Mouse (Mus musculus) hindlimb bud, embryonic 11.5 days (tissue): ENCODE results near the gene Vwa3a.
"Not testable (repeated sequence)": the region's sequence is repeated elsewhere in the genome, so short reads cannot be mapped to it uniquely, and the experiment has no call there.

Source experiments
- DNase-seq: peaks from one replicate; pipeline ENCODE4 v3.0.0-alpha.2; 2012; ENCODE audit warnings: low read depth, low spot score; ENCODE audit errors: extremely low spot score

The Vwa3a gene

DNA sequence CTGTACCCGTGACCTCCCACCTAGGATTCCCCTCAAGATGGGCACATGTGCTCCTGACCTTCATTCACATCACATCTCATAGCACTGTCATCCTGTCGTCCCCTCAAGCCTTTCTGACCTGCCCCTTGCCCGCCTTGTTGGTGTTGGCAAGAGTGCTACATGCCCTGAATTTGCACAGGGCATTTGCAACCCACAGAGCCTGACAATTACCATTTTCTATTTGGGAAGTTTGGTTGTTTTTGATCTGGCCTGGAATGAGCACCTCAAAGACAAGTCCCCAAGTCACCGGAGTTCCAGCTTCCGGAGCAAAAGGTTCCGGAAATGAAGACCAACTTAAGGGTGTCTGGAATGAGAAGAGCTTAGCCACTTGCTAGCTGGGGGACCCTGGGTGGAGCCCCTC, at the start of gene Vwa3a:
Gene Vwa3a (plus strand): TSS at position 301 of the 400 bp plus-strand sequence.
- DNase-seq, result no peak

DNA sequence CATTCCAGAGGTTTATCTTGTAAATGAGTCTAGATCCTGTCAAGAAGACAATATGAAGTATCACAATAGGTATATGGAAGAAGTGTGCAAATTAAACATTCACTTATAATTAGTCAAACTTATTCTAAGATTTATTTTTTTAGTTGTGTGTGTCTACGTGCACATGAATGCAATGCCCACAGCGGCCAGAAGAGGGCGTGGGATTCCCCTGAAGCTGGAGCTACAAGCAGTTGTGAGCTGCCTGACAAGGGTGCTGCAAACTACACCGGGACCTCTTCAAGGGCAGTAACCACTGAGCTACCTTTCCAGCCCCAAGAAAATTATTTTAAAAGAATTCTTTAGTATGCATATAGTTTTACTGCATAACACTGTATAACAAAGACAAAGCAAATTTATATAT, 48.5 kb upstream of the Vwa3a start:
- DNase-seq, result no peak

DNA sequence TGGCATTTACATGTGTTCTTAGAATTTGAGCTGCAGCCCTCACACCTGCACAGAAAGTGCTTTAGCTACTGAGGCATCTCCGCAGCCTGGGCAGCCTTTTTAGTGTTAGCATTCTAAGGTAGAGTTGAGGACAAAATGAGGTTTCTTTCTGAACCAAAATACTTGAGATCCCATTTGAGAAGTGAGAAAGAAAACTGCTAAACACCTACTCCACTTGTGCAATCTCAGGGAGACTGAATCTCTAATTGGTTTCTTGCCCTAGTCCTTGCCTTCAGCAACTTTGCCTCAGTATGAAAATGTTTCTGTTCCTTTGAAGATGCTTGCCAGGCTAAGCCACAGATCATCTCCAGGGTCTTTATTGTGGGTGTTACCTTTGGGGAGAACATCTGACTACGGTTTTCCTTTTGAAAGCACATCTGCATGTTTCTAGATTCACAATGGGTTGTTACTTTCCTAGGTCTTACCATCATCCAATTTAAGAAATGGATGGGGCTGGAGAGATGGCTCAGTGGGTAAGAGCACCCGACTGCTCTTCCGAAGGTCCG, 45.2 kb upstream of the Vwa3a start:
- no peak for DNase-seq

DNA sequence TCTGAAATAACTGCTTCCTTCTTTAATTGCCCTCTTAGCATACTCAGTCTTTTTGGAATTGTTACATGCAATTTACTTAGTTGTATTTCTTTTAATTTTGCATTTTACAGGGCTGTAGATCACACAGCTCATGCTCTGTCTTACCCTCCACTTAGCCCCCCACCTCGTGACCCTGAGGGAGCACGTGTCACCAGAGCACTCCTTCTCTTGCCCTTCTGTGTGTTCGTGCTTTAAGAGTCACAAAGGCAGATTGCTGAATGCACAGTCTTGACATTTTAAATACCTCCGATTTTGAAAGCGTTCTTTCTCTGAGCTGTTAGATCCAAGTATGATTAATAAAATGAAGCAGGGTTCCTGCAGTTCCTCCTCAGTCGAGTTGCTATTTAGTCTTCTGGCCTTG, 43.9 kb upstream of the Vwa3a start:
- no peak for DNase-seq

DNA sequence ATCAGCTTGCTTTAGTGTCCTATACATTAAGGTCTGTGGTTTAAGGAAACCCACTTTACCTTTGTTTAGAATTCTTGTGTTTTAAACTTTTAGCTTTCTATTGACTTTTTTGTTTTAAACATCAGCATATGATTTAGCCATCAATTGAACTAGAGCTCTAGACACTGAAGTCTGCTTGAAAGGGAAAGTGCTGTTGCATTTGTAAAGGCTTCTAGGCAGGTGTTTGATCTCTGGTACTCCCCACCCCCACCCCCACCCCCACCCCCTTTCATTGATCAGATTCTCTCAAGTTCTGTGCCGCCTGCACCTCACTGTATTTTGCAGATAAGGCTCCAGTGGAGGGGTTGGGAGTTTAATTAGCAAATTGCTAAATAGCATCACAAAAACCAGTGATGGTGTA, 43.5 kb upstream of the Vwa3a start:
- no peak for DNase-seq

DNA sequence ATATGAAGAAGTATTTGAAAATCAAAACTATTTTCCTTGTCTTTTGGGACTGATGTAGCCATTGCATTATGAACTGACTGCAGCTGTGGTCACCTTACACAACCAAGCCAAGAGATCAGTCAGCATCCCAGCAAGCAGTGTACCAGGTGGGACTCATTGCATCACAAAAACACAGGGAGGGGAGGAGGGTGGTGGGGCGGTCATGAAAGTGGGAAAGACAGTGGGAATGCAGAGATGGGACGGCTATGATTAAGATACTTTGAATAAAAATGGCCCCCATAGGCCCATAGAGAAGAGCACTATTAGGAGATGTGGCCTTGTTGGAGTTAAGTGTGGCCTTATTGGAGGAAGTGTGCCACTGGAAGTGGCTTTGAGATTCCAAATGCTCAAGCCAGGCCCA, 42.8 kb upstream of the Vwa3a start:
- no peak for DNase-seq

DNA sequence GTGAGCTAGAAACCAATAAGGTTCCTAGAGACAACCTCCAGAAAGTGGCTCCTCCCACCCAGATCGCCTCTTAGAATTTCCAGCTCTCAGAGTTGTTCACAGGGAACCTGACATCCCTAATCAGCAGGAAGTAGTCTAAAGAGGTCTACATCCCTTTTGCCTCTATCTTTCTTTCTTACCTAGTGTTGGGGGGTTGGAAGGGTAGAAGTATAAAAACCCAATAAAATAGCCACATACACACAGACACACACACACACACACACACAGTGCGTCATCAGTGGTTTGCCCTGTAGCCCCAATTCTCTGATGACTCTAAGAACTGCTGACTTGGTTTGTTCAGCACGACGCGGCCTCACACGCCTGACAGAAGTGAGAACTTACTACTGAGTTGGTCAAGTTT, 39.5 kb upstream of the Vwa3a start:
- DNase-seq, result no peak

DNA sequence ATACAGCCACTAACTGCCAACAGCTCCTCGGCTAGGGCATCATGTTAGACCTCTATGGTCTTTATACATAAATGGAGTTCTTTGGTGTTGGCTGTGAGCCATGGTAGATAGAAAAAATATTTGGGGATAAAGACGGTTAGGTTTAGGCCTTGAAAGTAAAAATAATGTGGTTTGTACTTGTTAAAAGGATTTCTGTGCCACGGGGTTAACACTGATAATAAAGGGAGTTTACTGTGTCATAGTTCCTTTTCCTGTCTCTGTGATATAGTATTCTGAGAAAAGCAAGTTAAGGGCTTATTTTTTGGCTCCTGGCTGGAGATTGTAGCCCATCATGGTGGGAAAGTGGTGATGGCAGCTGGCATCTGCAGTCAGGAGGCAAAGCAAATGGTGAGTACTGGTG, 35.2 kb upstream of the Vwa3a start:
- DNase-seq, result no peak

DNA sequence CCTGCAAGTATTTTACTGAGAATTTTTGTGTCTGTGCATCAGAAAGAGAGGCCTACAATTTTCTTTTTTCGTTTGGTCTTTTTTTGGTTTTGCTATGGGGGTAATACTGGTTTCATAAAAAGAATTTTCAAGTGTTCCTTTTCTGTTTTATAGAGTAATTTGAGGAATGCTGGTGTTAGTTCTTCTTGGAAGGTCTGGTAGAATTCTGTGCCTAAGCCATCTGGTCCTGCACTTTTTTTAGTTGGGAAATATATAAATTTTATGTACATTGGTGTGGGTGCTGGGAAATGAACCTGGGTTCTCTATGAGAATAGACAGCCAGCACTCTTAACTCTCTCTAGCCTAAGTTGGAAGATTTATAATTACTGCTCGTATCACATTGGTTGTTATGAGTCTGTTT, 27.0 kb upstream of the Vwa3a start:
- DNase-seq, result no peak

DNA sequence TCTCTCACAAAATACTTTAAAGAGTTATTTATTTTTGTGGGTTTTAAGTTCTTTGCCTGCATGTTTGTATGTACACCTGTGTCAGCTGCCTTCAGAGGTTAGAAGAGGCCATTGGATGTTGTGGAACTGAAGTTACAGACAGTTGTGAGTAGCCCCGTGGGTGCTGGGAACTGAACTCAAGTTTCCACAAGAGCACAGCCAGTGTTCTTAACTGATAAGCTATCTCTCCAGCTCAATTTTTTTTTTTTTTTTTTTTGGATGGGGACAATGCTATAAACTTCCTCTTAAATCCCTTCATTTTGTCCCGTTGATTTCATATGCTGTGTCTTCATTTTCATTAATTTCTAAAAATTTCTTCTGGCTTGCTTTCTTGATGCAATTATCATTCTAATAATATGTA, 25.9 kb upstream of the Vwa3a start:
- no peak for DNase-seq

DNA sequence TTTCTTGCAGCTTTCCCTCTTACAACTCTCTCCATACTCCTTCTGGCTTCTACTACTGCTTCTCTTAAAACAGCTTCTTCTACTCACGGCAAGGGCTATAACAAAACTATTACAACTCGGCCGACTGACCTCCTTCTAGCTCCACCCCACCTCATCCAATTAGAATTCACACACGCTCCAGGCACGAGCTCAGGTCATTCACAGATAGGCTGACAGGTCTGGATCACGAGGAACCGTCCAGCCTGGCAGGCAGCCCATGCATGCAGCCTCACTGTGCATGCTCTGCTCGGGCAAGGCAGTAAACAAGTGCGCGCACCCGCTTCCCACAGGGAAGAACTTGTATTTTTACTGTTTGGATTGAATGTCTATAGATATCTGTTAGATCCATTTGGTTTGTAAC, 25.2 kb upstream of the Vwa3a start:
- not testable (repeated sequence) for DNase-seq

DNA sequence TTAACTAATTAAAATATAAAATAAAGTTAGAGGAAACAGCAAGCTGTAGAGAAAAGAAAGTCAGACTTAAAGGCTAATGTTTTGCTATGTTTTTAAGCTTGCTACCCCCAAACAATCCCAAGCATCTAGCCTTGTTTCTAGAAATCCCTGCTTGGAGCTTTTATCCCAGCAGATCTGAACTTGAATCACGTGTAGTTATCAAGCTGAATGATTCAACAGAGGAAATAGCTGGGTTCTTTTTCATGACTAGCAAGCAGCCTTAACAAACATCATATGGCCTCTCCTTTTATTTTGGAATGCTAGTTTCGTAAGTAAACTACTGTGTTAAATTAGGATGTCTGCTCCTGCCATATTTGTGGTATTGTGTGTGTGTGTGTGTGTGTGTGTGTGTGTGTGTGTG, 21.9 kb upstream of the Vwa3a start:
- DNase-seq, result no peak

DNA sequence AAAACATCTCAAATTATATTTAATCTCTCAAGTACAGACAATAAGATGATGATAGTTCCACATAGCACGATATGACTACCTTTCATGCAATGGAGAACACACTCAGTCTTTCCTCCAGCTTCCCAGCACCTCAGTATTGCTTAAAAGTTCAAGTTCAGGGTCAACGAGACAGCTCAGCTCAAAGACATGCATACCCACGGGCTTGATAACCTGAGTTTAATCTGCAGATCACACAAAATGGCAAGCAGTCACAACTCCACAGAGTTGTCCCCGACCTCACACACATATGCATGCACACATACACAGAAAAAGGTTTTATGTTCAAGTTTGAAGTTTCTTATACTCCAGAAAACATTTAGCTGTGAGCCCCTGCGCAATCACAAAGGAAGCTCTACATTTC, 18.1 kb upstream of the Vwa3a start:
- DNase-seq, result no peak

DNA sequence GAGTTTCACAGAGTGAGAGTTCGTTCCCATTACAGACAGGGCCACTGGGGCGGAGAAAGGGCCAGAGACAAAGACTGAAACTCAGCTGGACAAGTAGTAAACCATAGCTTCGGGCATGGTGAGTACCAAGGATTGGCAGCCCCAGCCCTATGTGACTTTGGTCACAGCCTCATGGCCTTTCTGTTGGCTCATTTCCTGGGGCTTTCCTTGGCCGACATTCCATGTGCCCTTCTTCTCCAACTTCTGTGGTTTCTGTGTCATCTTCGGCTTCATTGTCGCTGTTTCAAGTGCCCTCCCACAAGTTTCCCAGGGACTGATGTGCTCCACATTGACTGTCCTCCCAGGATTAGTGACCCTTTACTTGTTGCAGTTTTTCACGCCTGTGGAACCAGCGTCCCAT, 17.7 kb upstream of the Vwa3a start:
- no peak for DNase-seq

DNA sequence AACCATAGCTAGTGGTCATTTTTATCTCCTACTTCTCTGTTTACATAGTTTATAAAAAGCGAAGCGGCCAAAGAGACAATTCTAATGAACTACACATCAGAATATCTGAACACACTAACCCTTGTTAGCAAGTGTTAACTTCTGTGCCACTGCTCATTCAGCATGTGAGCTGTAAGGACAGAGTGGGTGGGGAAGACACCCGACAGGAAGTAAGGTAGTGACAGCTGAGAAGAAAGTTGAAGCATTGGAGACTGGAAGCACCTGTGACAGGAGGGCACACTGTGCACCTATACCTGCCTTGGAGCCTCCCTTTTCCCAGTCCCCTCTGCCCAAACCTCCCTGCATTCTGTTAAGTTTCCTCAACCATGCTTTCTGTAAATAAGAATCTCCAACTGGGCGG, 17.1 kb upstream of the Vwa3a start:
- DNase-seq, result no peak

DNA sequence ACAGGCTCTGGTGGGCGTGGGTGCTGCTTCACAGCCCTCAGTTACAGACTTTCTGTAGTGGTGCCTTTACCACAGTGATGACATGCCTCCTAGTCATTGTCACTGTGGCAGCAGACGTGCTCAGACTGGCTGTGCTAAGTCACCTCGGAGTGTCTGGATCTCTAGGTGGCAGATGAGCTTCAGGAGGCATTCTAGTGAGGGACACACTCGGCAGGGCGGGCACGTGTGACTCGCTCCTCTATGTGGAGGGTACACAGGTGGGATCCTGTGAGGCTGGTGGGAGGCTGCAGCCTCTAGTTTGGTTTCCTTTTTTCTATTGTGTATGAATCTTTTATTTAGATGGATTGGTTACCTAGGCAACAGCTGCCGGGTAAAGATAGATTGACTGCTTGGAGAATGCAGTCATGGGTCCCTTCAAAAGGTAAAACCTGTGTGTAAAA, 16.3 kb upstream of the Vwa3a start:
- no peak for DNase-seq

DNA sequence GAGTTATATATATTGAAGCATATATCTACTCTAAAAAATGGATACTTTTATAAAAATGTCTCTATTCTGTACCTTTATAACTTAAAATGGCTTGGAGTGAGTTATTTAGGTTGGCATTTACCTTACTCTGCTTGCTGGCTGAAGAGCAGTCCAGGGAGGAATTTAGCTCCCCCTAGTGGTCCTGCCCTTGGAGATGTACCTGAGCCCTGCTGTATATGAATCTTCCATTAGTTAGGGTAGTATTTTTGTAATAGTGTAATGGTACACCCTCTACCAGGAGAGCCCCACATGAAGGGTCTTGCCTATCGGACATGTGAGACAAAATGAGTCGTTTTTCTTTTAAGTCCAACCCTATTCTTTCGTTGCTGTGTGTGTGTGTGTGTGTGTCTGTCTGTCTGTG, 11.5 kb upstream of the Vwa3a start:
- no peak for DNase-seq

DNA sequence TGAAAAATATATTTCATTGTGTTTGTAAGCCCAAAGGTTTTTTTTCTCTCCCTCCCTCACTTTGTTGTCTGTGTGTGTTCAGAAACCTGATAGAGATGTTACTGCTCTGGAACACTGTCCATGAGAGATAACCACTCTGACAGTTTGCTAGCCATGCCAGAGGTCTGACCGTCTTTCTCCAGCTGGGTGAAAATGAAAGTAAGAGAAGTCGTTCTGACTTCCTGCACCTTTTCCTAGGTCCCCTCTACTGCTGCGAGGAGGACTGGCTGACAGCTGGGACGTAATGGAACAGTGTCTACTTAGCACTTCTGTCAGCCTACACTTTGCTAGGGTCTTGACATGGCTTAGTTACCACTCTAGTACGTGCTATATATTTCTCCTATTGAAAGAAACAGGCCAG, 9.5 kb upstream of the Vwa3a start:
- no peak for DNase-seq

DNA sequence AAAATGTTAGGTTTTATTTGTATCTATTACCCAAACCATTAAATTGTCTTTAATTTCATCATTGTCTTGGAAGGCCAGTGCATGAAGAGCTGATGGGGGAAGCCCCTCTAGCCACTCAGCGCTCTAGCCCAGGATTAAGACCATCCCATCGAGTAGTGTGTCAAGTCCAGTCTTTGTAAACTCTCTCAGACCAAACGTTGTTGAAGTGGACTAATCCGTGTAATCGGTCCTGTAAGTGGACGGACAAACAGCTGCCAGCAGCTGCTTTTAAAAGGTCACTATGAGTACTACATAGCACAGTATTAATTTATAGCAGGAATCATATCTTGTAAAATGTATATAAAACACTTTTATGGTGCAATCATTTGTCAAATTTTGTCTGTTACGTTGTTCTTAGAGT, 6.2 kb upstream of the Vwa3a start:
- DNase-seq, result no peak

DNA sequence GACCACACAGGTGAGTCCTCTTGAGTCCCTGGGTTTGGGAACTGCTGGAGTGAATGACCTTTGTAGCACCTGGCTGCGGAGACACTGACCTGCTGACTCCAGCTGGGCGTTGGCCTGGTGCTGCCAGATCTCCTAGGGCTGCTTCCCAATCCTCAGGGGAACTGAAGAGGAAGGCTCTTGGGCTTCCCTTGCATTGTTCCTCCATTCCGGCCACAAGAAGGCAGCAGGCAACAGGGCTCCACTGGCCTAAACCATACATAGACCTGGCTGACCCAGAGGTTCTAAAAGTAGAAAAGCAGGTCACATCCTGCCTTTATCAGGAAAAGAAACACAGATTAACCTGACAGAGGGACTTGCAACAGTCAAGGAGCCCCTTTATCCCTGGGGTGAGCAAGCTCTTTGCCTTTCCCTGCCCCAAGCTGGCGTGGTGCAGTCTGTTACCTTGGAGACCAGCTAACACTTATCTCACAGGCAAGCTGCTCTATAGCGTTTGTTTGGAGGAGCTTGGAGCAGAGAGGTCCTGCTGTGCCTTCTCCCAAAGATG, 512 bp downstream of the Vwa3a start:
- DNase-seq, result no peak

DNA sequence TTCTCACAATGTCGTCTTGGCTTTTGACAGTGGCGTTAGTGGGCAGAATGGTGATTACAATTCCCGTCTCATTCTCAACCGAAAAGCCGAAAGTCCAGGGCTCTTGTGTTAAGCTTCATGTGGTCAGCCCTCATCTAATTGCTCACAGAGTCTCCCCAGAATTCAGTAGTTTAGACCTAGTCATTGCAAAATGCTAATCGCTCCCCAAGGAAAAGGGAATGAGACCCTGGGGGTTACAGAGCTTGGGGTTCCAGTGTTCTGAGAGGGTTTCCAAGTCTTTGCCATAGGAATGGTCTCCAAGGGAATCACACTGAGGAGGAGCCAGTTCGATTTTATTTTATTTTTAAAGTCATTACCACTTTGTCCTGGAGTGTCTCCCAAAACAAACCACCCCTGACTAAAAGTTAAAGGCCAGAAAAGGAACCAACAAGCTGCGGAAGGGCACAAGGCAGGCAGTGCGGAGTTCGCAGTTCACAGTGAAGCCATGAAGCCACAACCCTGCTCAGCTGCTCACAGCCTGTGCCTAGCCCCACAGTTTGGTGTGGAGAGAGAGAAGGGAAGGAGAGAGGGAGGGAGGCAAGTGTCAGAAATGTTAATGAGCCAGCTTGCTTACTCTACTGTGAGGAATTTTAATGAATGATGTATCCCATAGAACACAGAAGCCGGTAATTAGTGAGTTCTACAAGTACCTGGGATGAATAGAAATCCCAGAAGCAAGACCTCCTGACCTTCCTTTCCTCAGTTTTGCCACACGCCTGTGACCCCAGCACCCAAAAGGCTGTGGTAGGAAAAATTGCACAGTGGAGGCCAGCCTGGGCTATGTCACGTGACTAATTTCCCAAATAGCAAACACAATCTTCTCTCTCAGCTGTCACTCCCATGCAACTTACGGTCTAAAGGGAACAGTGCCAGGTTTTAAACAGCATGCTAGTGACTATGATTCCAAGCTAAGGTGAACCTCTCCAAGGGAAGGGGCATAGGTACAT, 4.5 kb downstream of the Vwa3a start:
- DNase-seq, result no peak

DNA sequence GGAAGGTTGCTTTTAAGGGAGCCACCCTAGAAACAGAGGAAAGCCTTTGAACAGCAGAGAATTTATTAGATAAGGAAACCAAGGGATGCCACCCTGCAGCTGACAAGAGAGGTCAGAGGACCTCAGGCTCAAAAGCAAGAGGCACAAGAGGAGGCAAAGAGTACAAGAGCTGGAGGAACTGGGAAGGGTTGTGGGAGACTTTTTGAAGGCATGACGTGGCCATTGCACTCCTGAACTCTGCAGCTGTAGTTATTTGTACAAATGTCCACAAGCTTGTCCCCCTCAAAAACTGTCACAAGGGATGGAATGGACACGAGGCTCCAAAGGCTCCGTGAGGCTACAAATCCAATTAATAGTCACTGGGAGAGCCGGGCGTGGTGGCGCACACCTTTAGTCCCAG, 5.5 kb downstream of the Vwa3a start:
- no peak for DNase-seq
